Mouse (Mus musculus) sigmoid colon, adult 10 weeks (tissue): ENCODE results near the gene Katna1. TPM values are rescaled to one million over a fixed set of nuclear protein-coding genes. Genes with fewer than 3 reads are reported as not detected.

ENCODE experiments used
- polyA plus RNA-seq: library from polyadenylated mRNA; stranded (reverse); fragments of 350-450 nt; fragmentation: Illumina TruSeq; extraction: RNeasy Lipid Tissue Mini Kit (QIAGEN cat#74804); gene quantifications from one replicate; pipeline ENCODE4 v1.2.3, GENCODE M21; 2014; ENCODE audit warnings: low read depth, low replicate concordance

The Katna1 gene
- 64.9 TPM for polyA plus RNA-seq

DNA sequence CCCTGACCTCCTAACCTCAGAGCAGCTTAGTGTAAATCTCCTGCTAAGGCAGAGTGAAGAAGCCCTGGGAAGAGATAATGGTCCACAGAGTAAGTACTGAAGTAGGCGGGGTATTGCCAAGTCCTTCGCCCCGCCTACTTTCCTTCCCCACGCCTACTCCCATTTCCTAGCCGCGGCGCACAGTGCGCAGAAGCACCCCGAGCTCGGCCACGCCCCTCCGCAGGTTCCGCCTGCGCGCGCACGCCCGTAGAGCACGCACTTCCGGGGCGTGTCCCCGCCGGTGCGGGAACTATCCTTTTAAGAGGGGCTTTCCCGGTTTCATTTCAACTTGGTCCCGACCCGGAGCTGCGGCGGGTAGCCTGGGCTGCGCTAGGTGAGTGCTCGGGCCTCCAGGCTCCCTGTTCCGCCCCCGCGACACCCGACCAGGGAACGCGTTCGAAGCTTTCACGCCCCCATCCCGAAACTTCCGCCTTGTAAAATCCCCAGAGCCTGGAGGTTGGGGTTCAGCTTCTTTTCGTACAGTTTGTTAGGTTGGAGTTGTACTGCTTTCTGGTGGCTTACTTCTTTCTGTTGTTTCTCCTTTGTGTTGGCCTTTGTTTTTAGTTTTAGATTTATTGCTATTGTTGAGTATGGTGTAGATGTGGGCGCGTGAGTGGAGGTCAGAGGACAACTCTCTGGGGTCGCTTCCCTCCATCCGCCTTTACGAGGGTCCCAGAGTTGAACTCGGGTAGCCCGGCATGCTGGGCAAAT lies at the start of gene Katna1:
Gene Katna1 (plus strand): TSS at position 250 of the 750 bp plus-strand sequence.

GRCm38 (mm10) chr10:7680731-7681301 lies 45.0 kb upstream of the Katna1 start, which contains the start of the genes Pcmt1 and Lats1:
Gene Pcmt1 (minus strand): TSS chr10:7681136.
Gene Lats1 (plus strand): TSS chr10:7681214.

DNA sequence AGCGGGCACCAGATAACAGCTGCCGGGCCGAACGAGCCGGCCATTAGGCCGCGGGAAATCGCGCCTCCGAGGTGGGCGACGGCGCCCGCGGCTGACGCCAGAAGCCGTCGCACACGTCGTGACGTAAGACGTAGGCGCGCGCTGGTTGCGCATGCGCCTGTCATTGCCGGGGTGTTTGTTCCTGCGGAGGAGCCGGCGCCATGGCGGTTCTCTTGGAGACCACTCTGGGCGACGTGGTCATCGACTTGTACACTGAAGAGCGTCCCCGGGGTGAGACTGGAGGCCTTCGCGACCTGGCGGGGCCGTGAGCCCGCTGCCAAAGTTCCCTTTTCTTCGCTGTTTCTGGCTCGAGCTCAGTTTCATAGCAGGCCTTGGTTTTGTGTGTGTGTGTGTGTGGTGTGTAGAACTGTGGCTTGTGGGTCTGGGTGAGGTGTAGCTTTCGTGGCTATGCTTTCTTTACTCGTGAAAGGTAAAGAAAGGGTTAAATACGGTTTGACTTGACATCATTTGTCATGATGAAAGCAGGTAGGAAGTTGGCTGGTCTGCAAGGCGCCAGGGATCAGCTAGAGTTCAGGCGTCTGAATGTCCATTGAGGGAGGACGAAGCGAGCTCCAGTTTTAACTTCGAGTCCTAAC lies 67.1 kb downstream of the Katna1 start, which contains the start of the genes Ginm1 and Ppil4:
Gene Ginm1 (minus strand): TSS at position 74 of the 635 bp plus-strand sequence.
Gene Ppil4 (plus strand): TSS at position 141 of the 635 bp plus-strand sequence.

Other genes starting within 250 kb of the Katna1 start
- 5.5 TPM for gene Lrp11, start 136.2 kb upstream of the Katna1 start, polyA plus RNA-seq
- 10.0 TPM for gene Nup43, start 58.5 kb upstream of the Katna1 start, polyA plus RNA-seq
- gene Pcmt1, start 44.9 kb upstream of the Katna1 start, polyA plus RNA-seq = 71.5 TPM
- gene Lats1, start 44.8 kb upstream of the Katna1 start, polyA plus RNA-seq = 72.5 TPM
- 506 TPM for gene Ginm1, start 66.8 kb downstream of the Katna1 start, polyA plus RNA-seq
- 94.2 TPM for gene Ppil4, start 66.9 kb downstream of the Katna1 start, polyA plus RNA-seq
- gene Zc3h12d, start 106.5 kb downstream of the Katna1 start, polyA plus RNA-seq = 12.3 TPM
- 148 TPM for gene Tab2, start 230.2 kb downstream of the Katna1 start, polyA plus RNA-seq